Mouse (Mus musculus) olfactory bulb, adult 2 months (tissue): ENCODE data around the gene Hoxb5. TPM values are rescaled to one million over a fixed set of nuclear protein-coding genes. Genes with fewer than 3 reads are reported as not detected.

Experiments used
- H3K27ac ChIP-seq: fragments of 200-500 bp; 2 replicates; pipeline ENCODE4 v1.5.1; 2012; ENCODE audit warnings: low read depth, low read length; ENCODE audit not compliant: insufficient read depth
- H3K4me1 ChIP-seq: fragments of 200-500 bp; 2 replicates; pipeline ENCODE4 v1.6.1; 2012; ENCODE audit warnings: low read length; ENCODE audit not compliant: control insufficient read depth, insufficient read depth
- H3K4me3 ChIP-seq: fragments of 200-500 bp; 2 replicates; pipeline ENCODE4 v1.5.1; 2012; ENCODE audit warnings: mild to moderate bottlenecking, low read depth, low read length, moderate library complexity; ENCODE audit not compliant: insufficient read depth
- CTCF ChIP-seq: fragments of 200-500 bp; IDR thresholded peaks from 2 replicates; pipeline ENCODE4 v1.5.1; 2012; ENCODE audit warnings: low read depth, mild to moderate bottlenecking, low read length, moderate library complexity; ENCODE audit not compliant: insufficient read depth
- POLR2A ChIP-seq: fragments of 200-500 bp; IDR thresholded peaks from 2 replicates; pipeline ENCODE4 v1.6.1; 2012; ENCODE audit warnings: mild to moderate bottlenecking, low read depth, low read length, moderate library complexity; ENCODE audit not compliant: insufficient read depth
- WGBS: fragments of 180-500 bp; shearing (Covaris S2); methylation state at CpG from one replicate; pipeline ENCODE4 v1.1.7; 2018; 5-methylcytosine and 5-hydroxymethylcytosine counted together
- polyA plus RNA-seq: library from polyadenylated mRNA; stranded (reverse); fragments of >200 nt; gene quantifications from 2 replicates; pipeline ENCODE4 v1.2.4, GENCODE M21; 2012; ENCODE audit warnings: low replicate concordance; ENCODE audit not compliant: missing spikeins, insufficient read depth, insufficient read length

Hoxb5 gene
- polyA plus RNA-seq, 1 experiment = not detected

GRCm38 (mm10) chr11:96313806-96314428, 10.8 kb downstream of the Hoxb5 start:
- no peak overlapping the region for H3K27ac ChIP-seq
- H3K4me3 ChIP-seq = no peak overlapping the region
- no peak for TF ChIP-seq POLR2A
- no peak for TF ChIP-seq CTCF
- WGBS = 6% methylated on average over 12 of the region's 12 CpGs
- no peaks in the 10 kb centered on the region for H3K4me1 ChIP-seq

- H3K4me3 ChIP-seq = no peak overlapping the region
- no peaks in the 10 kb centered on the region for H3K4me1 ChIP-seq
- TF ChIP-seq POLR2A (no peak), CTCF (no peak)
- no peak overlapping the region for H3K27ac ChIP-seq
- WGBS = 2% methylated on average over 34 of the region's 34 CpGs
Measured at GRCm38 (mm10) chr11:96314671-96315343, 11.7 kb downstream of the Hoxb5 start.

DNA sequence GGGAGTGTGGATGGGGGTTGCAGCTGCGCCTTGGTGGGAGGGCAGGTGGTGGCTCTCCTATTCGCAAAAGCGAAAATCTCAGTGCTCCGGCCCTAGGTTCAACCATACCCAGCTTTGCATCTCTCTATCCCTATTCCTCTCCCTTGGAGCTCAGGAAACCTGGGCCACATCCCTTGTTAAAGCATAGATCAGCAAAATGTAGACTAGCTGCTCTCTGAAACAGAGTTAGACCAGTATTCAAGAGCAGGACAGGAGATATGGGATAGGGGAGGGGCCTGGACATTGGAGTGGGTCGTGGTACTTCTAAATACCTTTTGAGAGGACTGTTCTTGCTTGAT, 12.2 kb downstream of the Hoxb5 start:
- Histone ChIP-seq H3K4me1 (no peaks in the 10 kb centered on the region), H3K4me3 (no peak overlapping the region), H3K27ac (no peak overlapping the region)
- WGBS = 2% methylated on average over 5 of the region's 5 CpGs
- TF ChIP-seq CTCF (no peak), POLR2A (no peak)

GRCm38 (mm10) chr11:96316696-96317607, 13.8 kb downstream of the Hoxb5 start:
- Histone ChIP-seq H3K4me3 (no peak overlapping the region), H3K4me1 (no peaks in the 10 kb centered on the region), H3K27ac (no peak overlapping the region)
- 7% methylated on average over 18 of the region's 18 CpGs for WGBS
- TF ChIP-seq CTCF = no peak
- TF ChIP-seq POLR2A = no peak

DNA sequence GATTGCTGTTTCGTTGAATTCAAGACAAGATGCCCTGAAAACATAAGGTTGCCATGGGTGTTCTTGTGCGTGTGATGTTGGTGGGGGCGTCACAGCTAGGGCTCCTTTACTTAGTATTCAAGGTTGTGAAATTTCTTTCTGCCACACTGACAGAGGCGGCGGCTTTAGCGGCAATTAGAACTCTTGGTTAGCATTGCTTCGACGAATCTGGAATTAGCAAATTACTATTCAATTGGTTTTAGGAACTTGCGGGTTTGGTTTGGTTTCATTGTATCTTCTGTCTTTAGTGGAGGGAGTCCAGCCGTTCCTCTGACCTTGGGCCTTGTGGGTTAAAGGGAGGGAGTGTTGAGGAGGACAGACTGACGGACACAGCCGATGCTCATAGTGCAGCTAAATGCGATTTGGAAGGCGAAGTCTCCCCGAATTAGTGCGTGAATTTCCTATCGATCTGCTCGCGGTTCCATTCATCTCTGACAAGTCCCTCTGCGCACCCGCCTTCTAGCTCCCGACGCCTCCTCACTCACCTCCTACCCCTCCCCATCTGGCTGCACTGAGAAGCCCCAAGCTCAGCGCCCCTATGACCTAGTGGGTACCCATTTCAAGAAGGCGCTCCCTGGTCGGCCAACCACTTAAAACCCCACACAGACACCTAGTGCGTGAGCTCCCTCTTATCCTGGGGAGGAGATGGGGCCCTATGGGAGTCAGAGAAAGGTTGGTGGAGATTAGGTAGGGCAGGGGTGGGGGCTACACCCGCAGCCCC, 14.7 kb downstream of the Hoxb5 start, which contains the start of gene Hoxb4:
Gene Hoxb4, plus strand, starts transcription at position 660 of the 760 bp plus-strand sequence.
- TF ChIP-seq POLR2A (no peak), CTCF (no peak)

DNA sequence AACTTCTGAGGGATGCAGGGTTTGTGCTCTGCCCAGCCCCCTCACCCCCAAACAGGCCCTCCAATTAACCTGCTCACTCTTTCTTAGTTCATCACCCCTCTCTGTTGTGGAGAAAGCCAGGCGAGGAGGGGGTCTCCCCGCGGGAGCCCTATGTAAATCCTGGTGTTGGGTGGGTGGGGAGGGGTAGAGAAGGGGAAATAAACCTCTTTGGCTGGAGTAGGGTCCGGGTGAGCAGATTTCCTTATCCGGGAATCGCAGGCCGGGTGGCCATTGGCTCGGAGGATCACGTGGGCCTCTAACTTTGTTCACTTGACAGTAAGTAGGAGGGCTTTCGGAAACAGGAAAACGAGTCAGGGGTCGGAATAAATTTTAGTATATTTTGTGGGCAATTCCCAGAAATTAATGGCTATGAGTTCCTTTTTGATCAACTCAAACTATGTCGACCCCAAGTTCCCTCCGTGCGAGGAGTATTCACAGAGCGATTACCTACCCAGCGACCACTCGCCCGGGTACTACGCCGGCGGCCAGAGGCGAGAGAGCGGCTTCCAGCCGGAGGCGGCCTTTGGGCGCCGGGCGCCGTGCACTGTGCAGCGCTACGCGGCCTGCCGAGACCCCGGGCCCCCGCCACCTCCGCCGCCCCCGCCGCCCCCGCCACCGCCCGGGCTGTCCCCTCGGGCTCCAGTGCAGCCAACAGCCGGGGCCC, 15.4 kb downstream of the Hoxb5 start:
- no peak for TF ChIP-seq CTCF
- no peak for TF ChIP-seq POLR2A
- H3K4me1 ChIP-seq = no peaks in the 10 kb centered on the region
- no peak overlapping the region for H3K4me3 ChIP-seq
- WGBS = 1% methylated on average over 43 of the region's 45 CpGs
- H3K27ac ChIP-seq = no peak overlapping the region

More for the DNA sequence above, 14.7 kb downstream of the Hoxb5 start, which contains the start of gene Hoxb4:
- Histone ChIP-seq H3K27ac (no peak within 1 kb of the TSS), H3K4me1 (no peaks in the 10 kb centered on the region), H3K4me3 (no peak within 1 kb of the TSS)
- WGBS = 4% methylated on average over 28 of the region's 28 CpGs

- Histone ChIP-seq H3K4me1 (no peaks in the 10 kb centered on the region), H3K4me3 (no peak overlapping the region), H3K27ac (no peak overlapping the region)
- WGBS = 2% methylated on average over 34 of the region's 34 CpGs
- TF ChIP-seq POLR2A (no peak), CTCF (no peak)
Measured at GRCm38 (mm10) chr11:96319071-96319902, 16.2 kb downstream of the Hoxb5 start.
